Mouse (Mus musculus) right cerebral cortex, postnatal 14 days (tissue): ENCODE measurements at regions not wholly inside any gene's neighbourhood (a gene's known extent, or its start where the extent isn't known, plus 50 kb on each side); places are given as distances from the start of the nearest gene placed in this dataset.

Source experiments
- DNase-seq: peaks from one replicate; pipeline ENCODE4 v3.0.0; 2022

DNA sequence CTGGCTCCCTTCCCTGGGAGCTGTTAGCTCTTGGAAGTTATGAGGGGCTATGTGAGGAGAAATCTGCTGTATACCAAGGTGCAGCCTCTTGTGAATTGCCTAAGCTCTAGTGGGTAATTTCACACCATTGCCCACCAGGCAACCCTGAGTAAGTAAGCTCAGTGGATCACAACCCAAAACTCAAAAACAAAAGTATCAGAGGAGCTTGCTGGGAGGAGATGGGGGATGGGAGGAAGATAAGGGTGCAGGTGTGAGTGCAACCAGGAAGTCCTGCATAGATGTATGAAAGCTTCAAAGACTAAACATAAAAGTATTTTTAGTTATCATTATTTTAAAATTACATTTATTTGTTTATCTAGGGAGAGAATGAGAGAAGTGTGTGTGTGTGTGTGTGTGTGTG lies 50.8 kb upstream of the Ddx18 start:
- no peak for DNase-seq
